Mouse (Mus musculus) olfactory bulb, adult 2 months (tissue): Measurements from ENCODE around the gene Tars2.

Experiments used
- CTCF ChIP-seq: fragments of 200-500 bp; IDR thresholded peaks from 2 replicates; pipeline ENCODE4 v1.5.1; 2012; ENCODE audit warnings: low read depth, mild to moderate bottlenecking, low read length, moderate library complexity; ENCODE audit not compliant: insufficient read depth
- POLR2A ChIP-seq: fragments of 200-500 bp; IDR thresholded peaks from 2 replicates; pipeline ENCODE4 v1.6.1; 2012; ENCODE audit warnings: mild to moderate bottlenecking, low read depth, low read length, moderate library complexity; ENCODE audit not compliant: insufficient read depth

DNA sequence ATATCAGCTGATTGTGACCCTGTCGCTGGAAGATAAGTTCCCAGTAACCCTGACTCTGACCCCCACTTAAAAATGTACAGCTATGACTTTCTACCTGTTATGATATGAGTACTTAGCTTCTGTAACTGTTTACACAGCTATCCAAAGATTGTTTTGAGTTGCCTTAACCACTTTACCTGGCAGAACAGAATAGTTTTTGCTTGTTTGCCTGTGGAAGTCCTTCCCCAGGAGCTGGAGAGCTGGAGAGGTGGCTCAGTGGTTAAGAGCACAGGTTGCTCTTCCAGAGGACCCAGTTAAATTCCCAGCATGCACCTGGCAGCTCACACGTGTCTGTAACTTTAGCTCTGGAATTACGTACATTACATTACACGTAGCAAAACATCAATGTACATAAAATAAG lies 55.4 kb downstream of the Tars2 start:
- TF ChIP-seq POLR2A (no peak), CTCF (no peak)
